Mouse (Mus musculus): Measurements from ENCODE around the gene Syne2.

Gene Syne2

DNA sequence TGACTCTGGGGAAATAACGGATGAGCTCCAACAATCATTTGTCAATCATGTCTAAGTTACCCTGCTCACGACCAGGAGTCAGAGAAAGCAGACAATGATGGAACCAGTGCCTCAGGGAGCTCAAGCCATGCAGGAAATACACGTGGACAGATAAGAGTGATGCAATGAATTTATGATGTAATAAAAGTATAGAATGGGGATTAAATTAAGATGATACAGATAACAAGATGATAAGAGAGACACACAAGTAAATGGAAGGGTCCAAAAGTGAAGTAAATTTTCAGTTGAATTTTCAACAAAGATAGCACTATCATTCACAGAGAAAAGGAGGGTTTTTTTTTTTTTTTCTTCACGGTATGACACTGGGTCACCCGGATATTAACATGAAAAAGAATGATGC is 231.4 kb downstream of the Syne2 start:
- no peak for DNase-seq (ENCODE audit: low spot score)

DNA sequence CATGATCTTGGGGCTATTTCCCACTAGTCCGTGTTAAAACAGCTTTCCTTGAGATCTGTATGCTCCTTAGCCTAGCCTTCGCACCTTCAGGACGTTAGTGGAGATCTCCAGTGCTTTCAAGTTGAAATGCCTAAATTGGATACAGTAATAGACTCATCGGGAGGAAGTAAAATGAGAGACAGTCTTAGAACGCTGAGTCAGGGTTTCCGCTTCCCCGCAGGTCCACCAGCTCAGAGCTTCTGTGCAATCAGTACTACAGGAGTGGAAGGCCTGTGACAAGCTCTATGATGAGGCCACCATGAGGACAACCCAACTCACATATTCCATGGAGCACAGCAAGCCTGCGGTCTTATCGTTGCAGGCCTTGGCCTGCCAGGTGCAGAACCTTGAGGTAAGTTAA is 233.9 kb downstream of the Syne2 start:
- DNase-seq (ENCODE audit: low spot score) = no peak

DNA sequence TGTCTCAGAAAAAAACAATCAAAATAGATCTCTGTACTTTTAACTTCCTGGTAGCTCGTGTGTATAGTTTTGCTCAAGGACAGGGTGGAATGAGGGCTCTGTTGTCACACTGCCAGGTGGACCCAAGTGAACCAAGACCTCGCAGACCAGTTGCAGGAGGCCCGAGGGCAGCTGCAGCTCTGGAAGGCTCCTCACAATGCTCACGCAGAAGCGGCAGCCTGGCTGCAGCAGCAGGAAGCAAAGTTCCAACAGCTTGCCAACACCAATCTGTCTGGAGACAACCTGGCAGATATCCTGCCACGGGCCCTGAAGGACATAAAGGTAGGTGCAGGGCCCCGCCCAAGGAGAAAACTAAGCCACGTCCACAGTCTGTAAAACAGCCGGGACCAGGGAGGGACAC is 236.7 kb downstream of the Syne2 start:
- no peak for DNase-seq (ENCODE audit: low spot score)

DNA sequence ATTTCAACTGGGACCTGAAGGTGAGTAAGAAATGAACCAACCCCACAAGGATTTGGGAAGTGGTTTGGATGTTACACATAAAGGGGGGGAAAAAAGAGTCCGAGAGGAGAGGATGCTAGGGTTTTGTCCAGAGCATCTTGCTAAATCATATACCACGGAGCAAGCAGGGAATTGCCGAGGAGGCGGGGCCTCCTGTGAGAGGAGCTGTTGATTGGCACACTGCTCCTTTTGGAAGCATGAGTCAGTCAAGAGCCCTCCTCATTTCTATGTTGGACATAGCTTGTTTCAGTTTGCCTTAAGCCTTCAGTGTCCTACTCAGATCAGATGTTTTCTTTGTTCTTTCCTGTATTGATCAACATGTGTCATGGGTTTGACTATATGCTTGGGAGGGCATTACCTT is 245.1 kb downstream of the Syne2 start:
- DNase-seq (ENCODE audit: low spot score) = no peak

DNA sequence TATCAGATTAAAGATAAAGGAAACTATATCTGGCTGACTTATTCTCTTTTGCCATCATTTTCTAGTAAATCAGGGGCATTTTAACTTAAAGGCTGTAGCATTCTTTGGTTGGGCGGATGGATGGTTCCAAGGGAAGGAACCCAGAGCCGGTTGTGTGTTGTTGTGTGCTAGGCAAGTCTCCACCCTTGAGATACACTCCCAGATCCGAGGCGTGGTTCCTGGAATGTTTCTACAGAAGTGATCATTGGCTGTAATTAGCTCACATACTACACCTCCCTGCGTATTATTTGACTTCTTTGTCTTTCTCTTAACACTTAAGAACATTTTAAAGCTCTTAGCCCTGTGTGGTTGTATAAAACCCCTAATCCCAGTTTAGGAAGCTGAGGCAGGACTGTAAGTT is 252.5 kb downstream of the Syne2 start:
- DNase-seq (ENCODE audit: low spot score) = no peak

DNA sequence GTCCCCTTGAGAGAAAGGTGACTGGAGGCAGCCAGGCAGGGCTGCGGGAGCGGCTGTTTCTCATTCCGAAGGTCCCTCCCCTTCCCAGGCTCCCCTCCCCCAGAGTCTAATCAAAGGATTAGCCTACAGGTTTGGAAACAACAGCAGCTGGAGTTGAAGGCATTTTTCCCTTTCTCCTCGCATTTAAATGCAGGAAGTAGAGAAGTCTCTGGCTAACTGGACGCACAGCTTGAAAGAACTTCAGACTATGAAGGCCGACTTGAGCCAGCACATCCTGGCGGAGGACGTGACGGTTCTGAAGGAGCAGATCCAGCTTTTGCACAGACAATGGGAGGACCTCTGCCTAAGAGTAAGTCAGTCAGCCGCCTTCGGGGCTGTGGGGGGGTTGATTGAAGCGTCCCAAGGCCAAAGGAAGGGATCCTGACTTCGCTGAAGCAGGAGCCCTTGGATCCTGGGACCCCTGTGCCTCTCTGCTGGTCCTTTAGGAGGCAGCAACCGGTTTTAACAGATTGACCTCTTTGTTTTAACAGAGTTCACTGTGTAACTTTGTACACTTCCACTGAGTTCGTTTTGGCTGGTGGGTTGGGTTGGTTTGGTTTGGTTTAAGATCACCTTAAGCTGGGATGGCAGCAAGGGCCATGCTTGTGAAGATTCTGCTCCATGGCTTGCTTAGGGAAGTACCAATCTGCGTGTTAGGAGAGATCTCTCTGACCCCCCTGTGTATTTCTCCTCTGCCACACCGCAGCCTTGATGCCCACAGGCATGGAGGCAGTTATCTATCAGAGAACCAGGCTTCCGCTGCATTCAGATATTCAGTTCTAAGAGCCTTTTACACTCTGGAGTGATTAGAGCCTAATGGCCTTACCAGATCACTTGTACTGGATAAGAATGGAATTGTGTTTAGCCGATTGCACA is 254.3 kb downstream of the Syne2 start:
- DNase-seq (ENCODE audit: low spot score) = no peak

DNA sequence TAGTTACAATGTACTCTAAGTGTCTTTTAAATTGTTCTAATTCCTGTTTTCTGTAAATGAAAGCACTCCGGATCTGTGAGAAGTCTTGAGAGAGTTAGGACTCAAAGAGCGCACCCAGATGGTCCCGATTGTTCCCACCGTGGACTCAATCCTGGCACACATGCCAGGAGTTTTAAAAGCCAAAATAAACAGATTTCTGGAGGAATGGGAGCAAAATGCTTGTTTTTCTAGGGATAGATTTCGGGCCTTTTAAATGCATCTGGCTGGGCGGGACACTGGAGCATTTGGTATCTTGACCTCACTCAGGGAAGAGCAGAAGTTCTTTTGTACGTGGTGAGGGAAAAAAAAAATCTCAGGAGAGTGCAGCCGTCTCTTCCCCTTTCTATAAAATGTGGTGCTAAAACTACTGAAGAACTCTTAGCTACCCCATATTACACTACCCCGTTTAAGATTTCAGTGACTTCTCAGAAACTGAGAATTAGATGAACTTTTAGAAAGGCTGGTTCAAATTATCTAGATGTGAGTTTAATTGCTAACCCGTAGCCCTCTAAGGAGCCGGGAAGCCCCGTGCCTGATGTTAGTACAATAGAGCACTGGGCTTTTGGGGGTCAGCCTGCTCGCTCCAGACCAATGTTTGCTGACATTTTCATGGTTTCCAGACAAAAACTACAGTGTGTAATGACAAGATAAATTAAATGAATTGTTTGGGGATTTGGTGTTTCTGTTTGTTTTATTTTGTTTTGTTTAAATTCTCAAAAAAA is 255.3 kb downstream of the Syne2 start:
- no peak for DNase-seq (ENCODE audit: low spot score)

DNA sequence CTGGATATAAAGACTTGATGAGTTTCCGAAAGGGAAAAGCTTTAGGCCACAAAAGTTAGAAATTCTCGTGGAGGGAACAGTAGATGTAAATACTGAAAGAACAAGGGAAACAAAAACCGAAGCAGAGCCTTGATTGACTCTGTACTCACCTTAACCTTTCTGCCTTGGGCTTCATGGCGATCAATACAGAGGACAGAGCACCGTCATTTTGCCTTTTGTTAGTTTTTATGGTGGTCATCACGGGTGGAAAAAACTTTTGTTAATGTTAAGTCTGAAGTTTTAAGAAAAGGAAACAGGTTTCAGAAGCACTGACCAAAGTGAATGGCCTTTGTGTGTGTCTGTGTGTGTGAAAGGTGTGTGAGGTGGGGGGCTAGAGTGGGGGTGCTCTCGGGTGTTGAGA is 256.0 kb downstream of the Syne2 start:
- DNase-seq (ENCODE audit: low spot score) = no peak

DNA sequence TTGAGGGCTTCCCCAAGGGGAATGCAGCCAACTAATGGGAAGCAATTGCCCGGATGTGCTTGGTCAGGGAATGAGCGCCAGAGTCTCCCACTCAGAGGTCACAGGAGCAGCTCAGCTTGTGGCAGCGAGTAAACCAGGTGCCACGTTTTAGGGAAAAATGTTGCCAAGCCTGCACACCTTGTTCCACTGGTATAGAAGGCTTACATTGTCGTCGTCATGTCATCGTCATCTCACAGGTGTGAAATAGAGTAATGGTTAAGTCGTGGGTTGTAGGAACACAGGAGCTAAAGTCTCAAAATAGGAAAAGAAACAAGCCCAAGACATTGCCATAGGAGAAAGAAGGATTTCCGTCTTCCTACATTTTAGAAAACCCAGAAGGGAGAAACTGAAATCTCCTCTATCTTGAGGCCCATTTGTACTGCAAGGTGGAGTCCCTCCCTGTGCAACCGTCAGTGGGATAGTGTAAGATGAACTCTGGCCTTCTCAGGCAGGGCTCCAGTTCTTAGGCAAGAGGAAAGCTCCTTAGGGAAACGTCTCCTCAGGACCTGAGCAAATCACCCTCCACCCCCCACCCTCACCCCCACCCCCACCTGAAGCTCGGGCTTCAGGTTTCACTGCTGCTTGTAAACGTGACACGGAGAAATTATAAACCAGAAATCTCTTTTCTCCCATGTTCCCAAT is 263.1 kb downstream of the Syne2 start:
- DNase-seq (ENCODE audit: low spot score) = no peak

DNA sequence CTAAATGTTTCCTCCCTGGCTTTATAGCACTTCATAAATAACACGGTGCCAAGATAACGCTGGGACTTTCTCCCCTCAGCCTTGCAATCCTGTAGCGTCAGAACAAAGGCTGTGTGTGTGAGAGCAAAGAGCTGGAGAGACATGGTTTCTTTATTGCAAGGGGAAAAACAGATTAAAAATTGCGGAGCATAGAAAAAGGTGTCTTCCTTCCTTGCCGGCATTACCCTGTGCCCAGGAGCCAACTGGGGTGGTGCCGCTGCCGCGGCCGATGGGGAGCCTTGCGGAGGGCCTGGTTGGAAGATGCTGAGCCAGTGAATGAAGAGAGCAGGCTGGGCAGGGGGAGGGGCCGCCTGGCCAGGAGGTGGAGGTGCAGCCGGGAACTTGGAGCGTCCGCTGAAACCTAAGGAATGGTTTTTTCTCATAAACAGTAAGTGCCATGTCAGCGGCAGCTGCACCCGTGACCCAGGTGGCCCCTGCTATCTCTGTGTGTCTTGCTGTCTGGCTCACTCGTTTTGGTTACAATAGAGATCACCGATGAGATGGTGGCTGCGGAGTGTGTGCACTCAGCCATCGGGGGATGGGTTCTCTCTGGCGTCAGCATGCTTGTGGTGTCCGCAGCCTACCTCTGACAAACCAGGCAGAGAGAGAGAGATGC is 263.8 kb downstream of the Syne2 start:
- no peak for DNase-seq (ENCODE audit: low spot score)

DNA sequence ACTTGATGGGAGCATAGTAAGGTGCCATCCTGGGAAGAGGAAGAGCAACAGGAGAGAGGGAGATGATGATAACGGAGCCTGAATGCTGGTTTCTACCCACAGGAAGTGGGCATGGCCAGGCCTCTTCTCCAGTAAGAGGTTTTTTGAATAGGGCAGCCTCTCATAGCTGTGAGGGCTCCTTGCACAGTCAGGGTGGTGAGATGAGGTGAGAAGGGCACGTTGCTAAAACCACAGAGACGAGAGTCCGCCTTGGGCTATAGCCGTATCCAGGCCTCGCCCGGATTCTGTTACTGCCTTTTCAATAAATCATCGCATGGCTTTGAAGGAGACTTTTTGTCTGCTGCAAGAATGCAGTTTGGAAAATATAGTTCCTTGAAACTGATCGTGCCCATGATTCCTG is 267.1 kb downstream of the Syne2 start:
- no peak for DNase-seq (ENCODE audit: low spot score)

DNA sequence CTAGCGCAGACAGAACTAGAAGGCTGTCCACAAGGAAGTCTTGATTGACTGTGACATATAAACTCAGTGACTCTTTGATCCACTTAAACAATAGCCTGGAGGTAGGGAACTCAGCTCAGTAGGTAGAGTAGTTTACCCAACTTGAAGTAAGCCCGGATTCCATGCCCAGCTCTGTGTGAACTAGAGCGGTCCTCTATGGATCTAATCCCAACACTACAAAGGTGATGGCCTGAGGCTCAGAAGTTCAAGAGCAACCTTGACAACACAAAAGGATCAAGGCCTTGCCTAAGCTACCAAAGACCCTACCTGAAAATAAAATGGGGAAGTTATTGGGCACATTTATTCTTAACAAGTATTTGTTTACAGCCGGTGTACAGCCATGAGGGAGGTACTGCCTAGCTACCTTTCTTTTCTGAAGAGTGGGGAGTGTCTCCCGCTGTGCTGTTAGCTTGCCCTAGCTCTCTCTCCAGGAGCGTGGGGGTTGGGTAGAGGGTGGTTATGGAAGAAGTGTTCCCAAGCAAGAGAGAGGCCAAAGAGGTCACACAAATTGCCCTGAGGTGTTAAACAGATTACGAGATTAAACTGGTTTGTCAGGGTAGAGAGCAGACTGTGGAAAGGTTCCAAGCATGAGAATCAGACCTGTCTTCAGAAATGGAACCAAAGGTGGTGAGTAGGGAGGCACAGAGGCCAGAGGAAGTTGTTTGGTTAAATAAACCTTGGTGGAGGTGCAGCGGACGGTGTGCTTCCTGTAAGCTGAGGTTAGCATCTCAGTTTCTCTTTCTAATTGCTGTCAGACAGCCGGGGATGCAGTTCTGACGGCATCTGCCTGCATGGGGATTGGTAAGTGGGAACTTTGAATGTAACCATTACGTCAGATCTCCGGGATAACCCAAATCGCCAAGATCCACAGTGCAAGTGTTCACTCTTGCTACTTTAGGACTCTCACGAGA is 268.3 kb downstream of the Syne2 start:
- DNase-seq (ENCODE audit: low spot score) = no peak

DNA sequence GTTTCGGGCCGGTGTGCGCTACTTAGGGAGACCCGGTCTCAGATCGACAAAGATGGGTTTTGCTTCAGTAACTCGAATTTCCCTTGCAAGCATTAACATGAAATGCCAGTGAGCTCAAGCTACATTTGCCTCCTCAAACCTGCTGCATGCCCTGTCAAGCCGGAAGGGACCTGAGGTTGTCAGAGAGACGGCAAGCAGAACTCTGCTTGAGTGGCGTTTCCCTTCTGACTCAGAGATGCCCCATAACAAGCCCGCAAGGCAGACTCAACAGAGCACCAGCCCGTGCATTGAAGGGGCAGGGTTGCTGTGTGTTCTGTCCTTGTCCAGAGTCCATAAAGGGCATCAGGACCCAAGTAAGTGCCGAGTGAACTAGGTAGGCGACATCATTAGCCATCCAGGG is 269.1 kb downstream of the Syne2 start:
- no peak for DNase-seq (ENCODE audit: low spot score)

DNA sequence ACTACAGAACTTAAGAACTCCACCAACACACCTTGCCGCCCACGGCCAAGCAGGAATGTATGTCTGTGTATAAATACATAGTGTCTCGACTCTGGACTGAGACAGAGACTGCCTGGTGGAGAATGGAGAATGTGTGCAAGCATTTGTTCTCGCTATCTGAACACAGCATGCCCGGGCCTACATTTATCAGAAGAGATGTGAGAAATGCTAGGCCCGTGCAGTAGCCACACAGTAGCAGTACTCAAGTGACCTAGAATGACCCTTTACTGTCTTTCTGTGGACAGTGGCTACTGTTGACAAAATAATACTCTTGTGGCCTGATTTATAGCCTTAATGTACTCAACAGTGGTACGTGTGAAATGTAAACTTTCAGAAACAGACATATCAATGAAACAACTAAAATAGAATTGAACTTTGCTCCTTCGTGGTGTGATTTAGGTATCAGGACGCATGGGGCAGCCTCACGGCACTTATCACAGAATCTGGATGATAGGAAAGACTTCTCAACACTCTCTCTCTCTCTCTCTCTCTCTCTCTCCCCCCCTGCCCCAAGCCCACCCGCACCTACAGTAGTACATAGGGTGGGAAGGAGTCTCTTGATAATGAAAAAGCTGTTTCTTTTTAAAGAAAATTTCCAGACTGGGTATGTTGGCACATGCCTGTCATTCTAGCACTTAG is 275.0 kb downstream of the Syne2 start:
- DNase-seq (ENCODE audit: low spot score) = no peak

DNA sequence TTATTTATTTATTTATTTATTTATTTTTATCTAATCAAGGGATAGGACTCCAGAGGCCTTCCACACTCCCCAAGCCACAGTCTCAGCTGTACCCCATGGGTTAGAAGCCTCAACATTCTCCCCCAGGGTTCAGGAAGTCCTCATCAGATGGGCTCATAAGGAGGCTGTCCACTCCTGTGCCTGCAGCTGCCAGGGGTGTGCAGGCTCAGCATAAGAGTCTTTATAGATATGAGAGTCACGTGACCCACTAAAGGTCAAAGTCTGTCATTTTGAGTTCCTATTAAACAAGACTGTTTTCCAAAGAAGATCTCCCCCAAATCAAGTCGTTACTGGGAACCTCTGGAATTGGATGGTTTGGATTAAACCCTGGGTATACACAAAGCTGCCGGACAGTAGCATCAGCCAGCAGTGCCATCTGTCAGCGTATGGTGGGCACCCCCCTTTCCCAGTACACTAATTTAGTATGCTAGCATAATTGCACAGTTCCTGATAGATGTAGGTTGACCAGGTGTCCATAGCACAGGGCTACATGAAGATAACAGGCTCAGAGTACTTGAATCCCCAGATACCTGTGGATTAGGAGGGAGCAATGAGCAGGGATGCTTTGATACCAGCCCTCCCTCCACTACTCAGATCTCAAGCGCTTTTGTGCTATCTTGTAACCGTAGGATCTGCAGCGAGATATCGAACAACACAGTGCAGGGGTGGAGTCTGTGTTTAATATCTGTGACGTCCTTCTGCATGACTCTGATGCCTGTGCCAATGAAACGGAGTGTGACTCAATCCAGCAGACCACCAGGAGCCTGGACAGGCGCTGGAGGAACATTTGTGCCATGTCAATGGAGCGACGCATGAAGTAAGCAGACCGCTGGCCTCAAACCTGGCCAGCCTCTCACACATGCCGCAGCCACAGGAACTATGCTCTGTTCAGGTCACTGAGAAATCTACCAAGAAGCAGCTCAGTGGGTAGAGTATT is 276.0 kb downstream of the Syne2 start:
- no peak for DNase-seq (ENCODE audit: low spot score)

DNA sequence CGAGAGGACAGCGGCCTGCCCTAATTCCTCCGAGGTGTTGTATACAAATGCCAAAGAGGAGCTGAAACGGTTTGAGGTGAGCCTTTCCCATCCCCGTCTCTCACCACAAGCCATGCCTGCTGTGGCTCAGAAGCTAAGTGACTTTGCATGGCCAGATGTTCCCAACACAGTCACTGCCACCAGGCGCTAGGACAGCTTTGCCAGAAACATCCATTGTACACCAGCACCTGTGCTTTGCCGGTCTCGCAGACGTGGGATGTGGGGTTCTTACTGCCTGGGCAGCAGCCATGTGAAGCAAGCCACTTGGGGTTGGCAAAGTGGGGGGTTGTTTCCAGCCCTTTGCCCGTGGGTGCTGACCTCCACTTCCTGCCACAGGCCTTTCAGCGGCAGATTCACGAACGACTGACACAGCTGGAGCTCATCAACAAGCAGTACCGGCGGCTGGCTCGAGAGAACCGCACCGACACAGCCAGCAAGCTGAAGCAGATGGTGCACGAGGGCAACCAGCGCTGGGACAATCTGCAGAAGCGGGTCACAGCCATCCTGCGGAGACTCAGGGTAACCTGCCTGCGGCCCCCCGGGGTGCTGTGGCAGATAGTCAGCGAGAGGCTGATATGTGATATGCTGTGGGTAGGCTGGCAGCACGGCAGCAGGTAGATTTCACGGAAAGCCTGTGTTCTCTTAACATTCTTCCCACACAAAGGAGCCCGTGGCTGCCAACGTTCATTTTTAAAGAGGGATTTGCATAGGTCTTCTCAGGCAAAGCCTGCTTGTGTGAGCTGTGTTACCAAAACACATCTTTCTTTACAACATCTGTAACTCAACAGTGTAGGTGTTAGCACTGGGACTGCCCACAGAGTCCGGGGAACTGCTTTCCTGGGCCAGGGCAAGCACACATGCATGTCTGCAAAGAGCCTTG is 277.4 kb downstream of the Syne2 start:
- no peak for DNase-seq (ENCODE audit: low spot score)

DNA sequence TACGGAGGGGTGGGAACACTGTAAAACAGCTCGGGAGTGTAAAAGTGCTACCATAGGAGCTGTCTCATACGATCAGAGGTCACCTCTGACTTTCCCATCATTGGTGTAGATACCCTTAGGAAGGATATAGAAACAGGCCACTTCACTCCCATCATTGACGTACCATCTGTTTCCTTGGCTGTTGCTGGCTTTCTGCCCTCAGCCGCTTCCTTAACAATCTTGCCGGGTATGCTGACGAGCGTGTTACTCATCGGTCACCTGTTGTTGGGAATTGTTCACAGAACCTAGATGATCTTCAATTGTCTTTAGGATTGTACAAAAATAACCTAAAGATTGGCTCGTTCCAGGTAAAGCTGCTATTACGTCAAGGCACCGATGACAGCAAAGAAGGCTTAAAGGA is 284.7 kb downstream of the Syne2 start:
- no peak for DNase-seq (ENCODE audit: low spot score)
